Mouse (Mus musculus) embryonic fibroblast, embryonic 13.5 days (primary cell): Measurements from ENCODE around the gene Atp5j2. TPM values are rescaled to one million over a fixed set of nuclear protein-coding genes. Genes with fewer than 3 reads are reported as not detected.
"Not testable (repeated sequence)": the region's sequence is repeated elsewhere in the genome, so short reads cannot be mapped to it uniquely, and the experiment has no call there.

Experiments
- H3K27ac ChIP-seq: 2 replicates; pipeline ENCODE4 v1.5.1; 2012; ENCODE audit warnings: low read length, control low read depth, inconsistent platforms; ENCODE audit not compliant: insufficient read depth
- H3K4me1 ChIP-seq: 2 replicates; pipeline ENCODE4 v1.6.1; 2011; ENCODE audit warnings: low read length; ENCODE audit not compliant: control insufficient read depth, insufficient read depth
- H3K4me3 ChIP-seq: 2 replicates; pipeline ENCODE4 v1.5.1; 2011; ENCODE audit warnings: mild to moderate bottlenecking, control low read depth, low read length; ENCODE audit not compliant: insufficient read depth
- CTCF ChIP-seq: IDR thresholded peaks from 2 replicates; pipeline ENCODE4 v1.5.1; 2011; ENCODE audit warnings: mild to moderate bottlenecking, control low read depth, low read length, moderate library complexity, borderline replicate concordance; ENCODE audit not compliant: insufficient read depth
- POLR2A ChIP-seq: IDR thresholded peaks from 2 replicates; pipeline ENCODE4 v1.6.1; 2011; ENCODE audit warnings: low read depth, mild to moderate bottlenecking, control low read depth, low read length, moderate library complexity
- polyA plus RNA-seq: library from polyadenylated mRNA; stranded (reverse); fragments of >200 nt; gene quantifications from 2 replicates; pipeline ENCODE4 v1.2.4, GENCODE M21; 2011; ENCODE audit warnings: low read depth; ENCODE audit not compliant: missing spikeins, insufficient read length

Gene Atp5j2
- polyA plus RNA-seq, 1 experiment = 218 TPM

DNA sequence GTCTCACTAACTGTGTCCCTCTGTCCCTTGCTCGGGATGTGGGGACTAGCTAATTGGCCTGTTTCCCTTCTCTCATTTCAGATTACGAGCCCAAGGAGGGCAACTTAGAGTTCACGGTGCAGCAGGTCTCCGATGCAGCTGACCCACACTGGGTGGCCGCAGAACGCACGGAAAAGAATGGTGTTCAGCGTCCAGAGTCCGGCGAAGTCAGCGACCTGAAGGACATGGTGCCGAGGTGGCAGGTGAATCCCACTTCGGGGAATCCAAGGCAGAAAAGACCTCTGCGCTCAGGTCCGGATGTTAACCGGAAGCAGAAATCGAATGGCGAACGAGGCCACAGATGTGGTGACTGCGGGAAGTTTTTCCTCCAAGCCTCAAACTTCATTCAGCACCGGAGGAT lies 26.3 kb upstream of the Atp5j2 start:
- Histone ChIP-seq H3K27ac (no peak overlapping the region), H3K4me1 (no peaks in the 10 kb centered on the region), H3K4me3 (no peak overlapping the region)
- no peak for TF ChIP-seq POLR2A
- no peak for TF ChIP-seq CTCF

DNA sequence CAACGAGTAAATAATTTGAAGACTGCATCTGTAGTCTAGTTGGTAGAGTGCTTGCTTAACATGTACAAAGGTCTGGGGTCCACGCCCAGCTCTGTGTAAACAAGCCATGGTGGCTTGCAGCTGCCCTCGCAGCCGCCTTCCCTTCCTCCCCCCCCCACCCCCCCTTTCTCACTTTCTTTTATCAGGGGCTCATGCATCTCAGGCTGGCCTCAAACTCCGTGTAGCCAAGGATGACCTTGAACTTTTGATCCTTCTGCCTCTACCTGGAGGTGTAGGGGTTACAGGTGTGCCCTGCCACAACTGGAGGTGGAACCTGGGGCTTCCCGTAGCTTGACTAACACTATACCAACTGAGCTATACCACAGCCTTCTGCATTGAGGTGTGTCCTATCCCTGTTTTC lies 25.9 kb upstream of the Atp5j2 start:
- Histone ChIP-seq H3K4me3 (no peak overlapping the region), H3K4me1 (no peaks in the 10 kb centered on the region), H3K27ac (no peak overlapping the region)
- no peak for TF ChIP-seq POLR2A
- TF ChIP-seq CTCF = no peak

GRCm38 (mm10) chr5:145214679-145215078 lies 22.8 kb upstream of the Atp5j2 start:
- no peak overlapping the region for H3K4me3 ChIP-seq
- TF ChIP-seq CTCF = no peak
- TF ChIP-seq POLR2A = no peak
- no peaks in the 10 kb centered on the region for H3K4me1 ChIP-seq
- H3K27ac ChIP-seq = no peak overlapping the region

DNA sequence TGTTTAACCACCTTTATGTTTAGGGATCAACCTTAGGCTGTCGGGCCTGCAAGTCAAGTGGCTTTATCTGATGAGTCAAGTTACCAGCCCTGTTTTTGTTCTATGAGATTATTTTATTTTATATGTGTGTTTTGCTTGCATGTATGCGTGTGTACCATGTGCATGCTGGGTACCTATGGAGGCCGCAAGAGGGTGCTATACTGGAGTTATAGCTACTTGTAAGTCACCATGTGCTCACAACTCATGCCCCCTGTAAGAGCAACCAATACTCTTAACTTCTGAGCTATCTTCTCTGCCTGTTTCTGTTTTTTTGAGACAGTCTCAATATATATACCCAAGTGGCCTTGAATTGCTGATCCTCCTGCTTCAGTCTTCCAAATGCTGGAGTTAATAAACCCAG lies 21.6 kb upstream of the Atp5j2 start:
- no peaks in the 10 kb centered on the region for H3K4me1 ChIP-seq
- H3K4me3 ChIP-seq = no peak overlapping the region
- H3K27ac ChIP-seq = no peak overlapping the region
- TF ChIP-seq CTCF (no peak), POLR2A (no peak)

GRCm38 (mm10) chr5:145212216-145212615 lies 20.4 kb upstream of the Atp5j2 start:
- no peak overlapping the region for H3K4me3 ChIP-seq
- TF ChIP-seq POLR2A (no peak), CTCF (no peak)

DNA sequence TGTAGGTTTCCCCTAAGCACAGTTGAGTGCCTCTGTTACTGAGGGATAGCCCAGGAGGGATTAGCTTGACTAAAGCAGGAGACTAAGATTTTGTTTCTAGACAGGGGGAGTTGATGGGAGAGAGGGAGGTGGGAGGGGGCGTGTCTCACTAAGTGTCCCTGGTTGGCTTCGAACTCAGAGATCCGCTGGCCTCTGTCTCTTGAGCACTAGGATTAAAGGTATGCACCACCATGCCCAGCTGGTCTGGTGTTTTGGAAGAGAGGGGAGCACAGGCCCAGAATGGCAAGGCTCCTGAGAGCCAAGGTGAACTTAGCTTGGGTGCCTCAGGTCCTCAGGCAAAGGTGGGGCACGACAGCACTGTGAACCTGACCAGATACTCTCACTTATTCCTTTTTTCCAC lies 19.5 kb upstream of the Atp5j2 start:
- no peak overlapping the region for H3K27ac ChIP-seq
- no peak for TF ChIP-seq POLR2A
- no peak for TF ChIP-seq CTCF
- no peak overlapping the region for H3K4me3 ChIP-seq
- no peaks in the 10 kb centered on the region for H3K4me1 ChIP-seq

More at GRCm38 (mm10) chr5:145212216-145212615, 20.4 kb upstream of the Atp5j2 start:
- Histone ChIP-seq H3K27ac (no peak overlapping the region), H3K4me1 (no peaks in the 10 kb centered on the region)

DNA sequence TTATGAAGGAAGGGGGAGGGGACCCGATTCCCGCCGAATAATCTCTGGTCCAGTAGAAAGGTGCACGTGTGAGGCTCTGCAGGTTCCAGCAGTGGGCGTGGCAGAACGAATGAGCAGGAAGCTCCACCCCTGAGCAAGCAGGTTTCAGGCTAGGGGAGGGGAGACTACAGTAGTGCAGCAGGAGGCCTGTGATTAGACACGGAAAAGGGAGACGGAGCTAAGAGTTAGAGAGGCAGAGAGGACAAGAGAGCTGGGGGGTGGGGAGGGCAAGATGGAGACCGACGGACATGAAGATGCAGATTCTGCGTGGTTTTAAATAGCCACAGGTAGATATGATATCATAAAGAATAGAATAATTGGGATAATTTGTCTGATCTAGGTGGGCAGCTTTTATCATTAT lies 16.5 kb upstream of the Atp5j2 start:
- H3K27ac ChIP-seq, H3K4me1 ChIP-seq: not testable (repeated sequence)

GRCm38 (mm10) chr5:145207954-145208353 lies 16.1 kb upstream of the Atp5j2 start:
- no peaks in the 10 kb centered on the region for H3K4me1 ChIP-seq
- TF ChIP-seq CTCF (no peak), POLR2A (no peak)
- no peak overlapping the region for H3K27ac ChIP-seq
- H3K4me3 ChIP-seq = no peak overlapping the region

More for the DNA sequence above, 16.5 kb upstream of the Atp5j2 start:
- not testable (repeated sequence) for H3K4me3 ChIP-seq

GRCm38 (mm10) chr5:145207385-145207784 lies 15.5 kb upstream of the Atp5j2 start:
- TF ChIP-seq POLR2A (no peak), CTCF (no peak)
- Histone ChIP-seq H3K4me3 (no peak overlapping the region), H3K27ac (no peak overlapping the region), H3K4me1 (no peaks in the 10 kb centered on the region)

GRCm38 (mm10) chr5:145205041-145205440 lies 13.2 kb upstream of the Atp5j2 start:
- no peaks in the 10 kb centered on the region; the same call in 1 of the 2 replicates for H3K4me1 ChIP-seq
- H3K27ac ChIP-seq = peak overlapping the region; percentile 47
- peak overlapping the region; percentile 51 for H3K4me3 ChIP-seq
- TF ChIP-seq CTCF (no peak), POLR2A (0 out of 2 replicates have a peak, but pooled peaks have one; percentile 21)

- Histone ChIP-seq H3K27ac (peak within 1 kb of the TSS; percentile 84), H3K4me3 (peak within 1 kb of the TSS; percentile 79), H3K4me1 (no peaks in the 10 kb centered on the region; the same call in 1 of the 2 replicates)
- no peak for TF ChIP-seq CTCF
- TF ChIP-seq POLR2A = peak; percentile 88
Observed at GRCm38 (mm10) chr5:145203936-145204691, 12.3 kb upstream of the Atp5j2 start, which contains the start of gene Zkscan5. Zkscan5 (plus strand) TSS chr5:145204562.
